Mouse (Mus musculus) C2C12 (cell line): Measurements from ENCODE around the gene Ube2l3. TPM values are rescaled to one million over a fixed set of nuclear protein-coding genes. Genes with fewer than 3 reads are reported as not detected.

Experiments used
- H3K27me3 ChIP-seq: one replicate; pipeline ENCODE4 v1.6.1; 2011; ENCODE audit not compliant: control insufficient read depth, insufficient read depth, insufficient read length
- H3K36me3 ChIP-seq: one replicate; pipeline ENCODE4 v1.6.1; 2011; ENCODE audit not compliant: control insufficient read depth, insufficient read depth
- H3K4me3 ChIP-seq: one replicate; pipeline ENCODE4 v1.5.1; 2011; ENCODE audit warnings: mild to moderate bottlenecking, control low read depth; ENCODE audit not compliant: poor library complexity, insufficient read depth, severe bottlenecking
- H3K79me2 ChIP-seq: one replicate; pipeline ENCODE4 v1.6.1; 2011; ENCODE audit not compliant: control insufficient read depth, insufficient read depth
- H3K79me3 ChIP-seq: one replicate; pipeline ENCODE4 v1.6.1; 2011; ENCODE audit warnings: low read depth, control low read depth
- H3ac ChIP-seq: one replicate; pipeline ENCODE3; 2011; ENCODE audit warnings: low read depth; ENCODE audit not compliant: control insufficient read depth, insufficient read length
- CEBPB ChIP-seq: IDR thresholded peaks from one replicate; pipeline ENCODE4 v1.6.1; 2011; ENCODE audit warnings: low read depth, mild to moderate bottlenecking, control low read depth, moderate library complexity
- CTCF ChIP-seq: IDR thresholded peaks from one replicate; pipeline ENCODE4 v1.5.1; 2011; ENCODE audit not compliant: control insufficient read depth, insufficient read depth, insufficient read length
- FOSL1 ChIP-seq: IDR thresholded peaks from one replicate; pipeline ENCODE4 v1.8.0; 2011; ENCODE audit warnings: mild to moderate bottlenecking, low read length; ENCODE audit not compliant: poor library complexity, insufficient read depth, severe bottlenecking
- MAX ChIP-seq: IDR thresholded peaks from one replicate; pipeline ENCODE4 v1.6.1; 2011; ENCODE audit warnings: mild to moderate bottlenecking, control low read depth
- MYOD1 ChIP-seq: IDR thresholded peaks from one replicate; pipeline ENCODE4 v1.6.1; 2011; ENCODE audit warnings: low read depth; ENCODE audit not compliant: control insufficient read depth, insufficient read length
- MYOG ChIP-seq: IDR thresholded peaks from one replicate; pipeline ENCODE4 v1.6.1; 2011; ENCODE audit not compliant: control insufficient read depth, insufficient read length; ENCODE audit errors: extremely low read depth
- USF1 ChIP-seq: IDR thresholded peaks from one replicate; pipeline ENCODE4 v1.6.1; 2011; ENCODE audit warnings: low read depth, mild to moderate bottlenecking, control low read depth, moderate library complexity
- polyA plus RNA-seq: library from polyadenylated mRNA; unstranded; fragments of >200 nt; fragmentation: generic; extraction: Trizol; gene quantifications from one replicate; pipeline ENCODE4 v1.2.1, GENCODE M21; 2012; ENCODE audit warnings: missing spikeins

Gene Ube2l3
- polyA plus RNA-seq, 1 experiment = 135 TPM

DNA sequence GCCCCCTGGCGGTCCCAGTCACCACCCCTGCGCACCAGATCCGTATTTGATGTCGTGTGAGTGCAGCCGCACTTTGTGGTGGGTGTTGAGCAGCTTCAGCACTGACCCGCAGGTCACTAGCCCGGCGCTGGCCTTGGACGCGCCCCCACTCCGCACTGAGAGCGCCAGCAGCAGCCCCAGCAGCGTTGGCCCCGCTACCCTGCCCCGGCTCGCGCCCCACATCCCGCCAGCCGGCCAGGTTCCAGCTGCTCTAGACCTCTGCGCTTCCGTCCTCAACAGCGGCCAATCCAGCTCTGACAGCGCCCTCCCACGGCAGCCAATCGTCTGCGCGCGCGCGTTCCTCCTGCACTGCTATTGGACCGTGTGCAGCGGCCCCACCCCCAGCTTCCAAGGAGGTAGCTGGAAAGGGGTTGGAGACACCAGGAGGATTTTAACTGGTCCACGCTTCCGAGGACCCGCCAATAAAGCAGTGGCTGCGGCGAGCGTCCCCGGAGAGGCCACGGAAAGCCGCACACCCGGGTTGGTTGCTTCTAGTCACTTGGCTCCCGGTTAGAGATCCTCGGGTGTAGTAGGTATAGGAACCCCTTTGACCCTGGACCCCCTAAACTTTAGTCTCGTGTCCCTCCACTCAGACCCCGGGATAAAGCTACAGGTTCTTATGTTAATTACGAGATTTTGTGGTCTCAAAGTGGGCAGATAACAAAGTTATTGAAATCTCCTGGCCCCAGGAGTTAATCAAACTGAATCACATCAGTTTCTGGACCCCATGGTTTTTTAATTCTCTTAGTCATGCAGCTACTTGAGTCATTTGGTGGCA lies 70.2 kb downstream of the Ube2l3 start, which contains the start of gene Sdf2l1:
TSS of gene Sdf2l1 (minus strand) at position 295 of the 817 bp plus-strand sequence.
- Histone ChIP-seq H3ac (peak within 1 kb of the TSS; percentile 73), H3K79me3 (no peaks in the 10 kb centered on the region), H3K4me3 (peak within 1 kb of the TSS; percentile 59), H3K27me3 (no peaks in the 10 kb centered on the region), H3K79me2 (peaks cover 10% of the 10 kb centered on the region), H3K36me3 (no peaks in the 10 kb centered on the region)
- TF ChIP-seq CEBPB (no peak), MYOG (no peak), MYOD1 (no peak), FOSL1 (no peak), CTCF (no peak), USF1 (no peak), MAX (no peak)

GRCm38 (mm10) chr16:17131191-17132088 lies 71.0 kb downstream of the Ube2l3 start:
- no peaks in the 10 kb centered on the region for H3K27me3 ChIP-seq
- H3K79me2 ChIP-seq = peaks cover 10% of the 10 kb centered on the region
- H3ac ChIP-seq = peak overlapping the region; percentile 73
- H3K36me3 ChIP-seq = no peaks in the 10 kb centered on the region
- peak; percentile 29 for TF ChIP-seq CTCF
- TF ChIP-seq MYOD1 = no peak
- H3K79me3 ChIP-seq = no peaks in the 10 kb centered on the region
- H3K4me3 ChIP-seq = peak overlapping the region; percentile 59

- Histone ChIP-seq H3K4me3 (no peak overlapping the region), H3K27me3 (no peaks in the 10 kb centered on the region), H3K36me3 (peaks cover 7% of the 10 kb centered on the region), H3K79me2 (peaks cover 31% of the 10 kb centered on the region), H3ac (no peak overlapping the region), H3K79me3 (peaks cover 3% of the 10 kb centered on the region)
- TF ChIP-seq MYOG (no peak), CTCF (peak; percentile 62)
Observed at GRCm38 (mm10) chr16:17127292-17127691, 75.2 kb downstream of the Ube2l3 start.

GRCm38 (mm10) chr16:17124871-17125520 lies 77.5 kb downstream of the Ube2l3 start, which contains the start of gene 2610318N02Rik:
2610318N02Rik (minus strand) TSS chr16:17125167.
- H3K79me3 ChIP-seq = peaks cover 3% of the 10 kb centered on the region
- peaks cover 21% of the 10 kb centered on the region for H3K79me2 ChIP-seq
- peak within 1 kb of the TSS; percentile 42 for H3K4me3 ChIP-seq
- no peaks in the 10 kb centered on the region for H3K27me3 ChIP-seq
- TF ChIP-seq CEBPB (peak; percentile 48), MYOG (no peak), USF1 (no peak), MAX (peak; percentile 60), FOSL1 (no peak), MYOD1 (no peak)
- peak within 1 kb of the TSS; percentile 95 for H3ac ChIP-seq
- peaks cover 23% of the 10 kb centered on the region for H3K36me3 ChIP-seq

- H3K27me3 ChIP-seq = no peaks in the 10 kb centered on the region
- H3K36me3 ChIP-seq = peaks cover 28% of the 10 kb centered on the region
- TF ChIP-seq MYOG = no peak
- TF ChIP-seq CTCF = no peak
- no peak for TF ChIP-seq MAX
- TF ChIP-seq USF1 = no peak
- no peak for TF ChIP-seq CEBPB
- TF ChIP-seq MYOD1 = no peak
- TF ChIP-seq FOSL1 = no peak
- peaks cover 21% of the 10 kb centered on the region for H3K79me2 ChIP-seq
- H3K79me3 ChIP-seq = peaks cover 3% of the 10 kb centered on the region
- H3K4me3 ChIP-seq = peak overlapping the region; percentile 42
- peak overlapping the region; percentile 95 for H3ac ChIP-seq
Observed at GRCm38 (mm10) chr16:17124119-17124870, 78.2 kb downstream of the Ube2l3 start.
